Mouse (Mus musculus): ENCODE results near the gene Socs2.

The Socs2 gene

GRCm38 (mm10) chr10:95438941-95439340, 22.0 kb upstream of the Socs2 start:
- H3K4me1 ChIP-seq (replicated peaks; ENCODE audit: low read depth, low read length): peaks cover 18% of the 10 kb centered on the region
- no peak overlapping the region for H3K4me3 ChIP-seq (replicated peaks; ENCODE audit: low read length)
- no peaks in the 10 kb centered on the region for H3K27me3 ChIP-seq (ENCODE audit: insufficient read depth, low read length)
- peaks cover 12% of the 10 kb centered on the region for H3K36me3 ChIP-seq (ENCODE audit: insufficient read depth, low read length)
- H3K9me3 ChIP-seq (ENCODE audit: low read length): no peaks in the 10 kb centered on the region
- TF ChIP-seq NANOG (IDR thresholded peaks at IDR 0.05; ENCODE audit: borderline replicate concordance, low read length): no peak
- no peak for TF ChIP-seq POU5F1 (IDR thresholded peaks at IDR 0.05; ENCODE audit: borderline replicate concordance, low read length)
- TF ChIP-seq CTCF (conservative IDR thresholded peaks at IDR 0.05; ENCODE audit: low read length): no peak

- no peaks in the 10 kb centered on the region for H3K27me3 ChIP-seq (ENCODE audit: insufficient read depth, low read length)
- H3K9me3 ChIP-seq (ENCODE audit: low read length): peaks cover 25% of the 10 kb centered on the region
- no peaks in the 10 kb centered on the region for H3K36me3 ChIP-seq (ENCODE audit: insufficient read depth, low read length)
- no peaks in the 10 kb centered on the region for H3K4me1 ChIP-seq (replicated peaks; ENCODE audit: low read depth, low read length)
- TF ChIP-seq NANOG (IDR thresholded peaks at IDR 0.05; ENCODE audit: borderline replicate concordance, low read length) (no peak), CTCF (conservative IDR thresholded peaks at IDR 0.05; ENCODE audit: low read length) (no peak), POU5F1 (IDR thresholded peaks at IDR 0.05; ENCODE audit: borderline replicate concordance, low read length) (no peak)
- no peak overlapping the region for H3K4me3 ChIP-seq (replicated peaks; ENCODE audit: low read length)
Observed at GRCm38 (mm10) chr10:95430271-95430670, 13.3 kb upstream of the Socs2 start.

- no peak for TF ChIP-seq NANOG (IDR thresholded peaks at IDR 0.05; ENCODE audit: borderline replicate concordance, low read length)
- H3K4me3 ChIP-seq (replicated peaks; ENCODE audit: low read length): no peak overlapping the region
- no peaks in the 10 kb centered on the region for H3K36me3 ChIP-seq (ENCODE audit: insufficient read depth, low read length)
- peaks cover 25% of the 10 kb centered on the region for H3K9me3 ChIP-seq (ENCODE audit: low read length)
- no peaks in the 10 kb centered on the region for H3K27me3 ChIP-seq (ENCODE audit: insufficient read depth, low read length)
- H3K4me1 ChIP-seq (replicated peaks; ENCODE audit: low read depth, low read length): no peaks in the 10 kb centered on the region
Observed at GRCm38 (mm10) chr10:95429111-95429510, 12.1 kb upstream of the Socs2 start.

- peaks cover 5% of the 10 kb centered on the region for H3K9me3 ChIP-seq (ENCODE audit: low read length)
- TF ChIP-seq CTCF (conservative IDR thresholded peaks at IDR 0.05; ENCODE audit: low read length) (no peak), POU5F1 (IDR thresholded peaks at IDR 0.05; ENCODE audit: borderline replicate concordance, low read length) (no peak), NANOG (IDR thresholded peaks at IDR 0.05; ENCODE audit: borderline replicate concordance, low read length) (no peak)
Observed at GRCm38 (mm10) chr10:95426207-95427115, 9.5 kb upstream of the Socs2 start.

GRCm38 (mm10) chr10:95422681-95423080, 5.7 kb upstream of the Socs2 start:
- Histone ChIP-seq H3K36me3 (ENCODE audit: insufficient read depth, low read length) (0 out of 2 replicates have a peak, but pooled peaks cover 3% of the 10 kb centered on the region), H3K27me3 (ENCODE audit: insufficient read depth, low read length) (peaks cover 20% of the 10 kb centered on the region), H3K4me3 (replicated peaks; ENCODE audit: low read length) (no peak overlapping the region), H3K9me3 (ENCODE audit: low read length) (no peaks in the 10 kb centered on the region), H3K4me1 (replicated peaks; ENCODE audit: low read depth, low read length) (peaks cover 22% of the 10 kb centered on the region)
- no peak for TF ChIP-seq NANOG (IDR thresholded peaks at IDR 0.05; ENCODE audit: borderline replicate concordance, low read length)
- TF ChIP-seq CTCF (conservative IDR thresholded peaks at IDR 0.05; ENCODE audit: low read length): no peak
- no peak for TF ChIP-seq POU5F1 (IDR thresholded peaks at IDR 0.05; ENCODE audit: borderline replicate concordance, low read length)

More at GRCm38 (mm10) chr10:95426207-95427115, 9.5 kb upstream of the Socs2 start:
- Histone ChIP-seq H3K36me3 (ENCODE audit: insufficient read depth, low read length) (0 out of 2 replicates have a peak, but pooled peaks cover 3% of the 10 kb centered on the region), H3K27me3 (ENCODE audit: insufficient read depth, low read length) (0 out of 2 replicates have a peak, but pooled peaks cover 6% of the 10 kb centered on the region), H3K4me3 (replicated peaks; ENCODE audit: low read length) (no peak overlapping the region), H3K4me1 (replicated peaks; ENCODE audit: low read depth, low read length) (no peaks in the 10 kb centered on the region)

GRCm38 (mm10) chr10:95420284-95420683, 3.3 kb upstream of the Socs2 start:
- peaks cover 20% of the 10 kb centered on the region for H3K27me3 ChIP-seq (ENCODE audit: insufficient read depth, low read length)
- no peak overlapping the region for H3K4me3 ChIP-seq (replicated peaks; ENCODE audit: low read length)
- H3K4me1 ChIP-seq (replicated peaks; ENCODE audit: low read depth, low read length): peaks cover 28% of the 10 kb centered on the region
- H3K36me3 ChIP-seq (ENCODE audit: insufficient read depth, low read length): 0 out of 2 replicates have a peak, but pooled peaks cover 3% of the 10 kb centered on the region
- no peak for TF ChIP-seq POU5F1 (IDR thresholded peaks at IDR 0.05; ENCODE audit: borderline replicate concordance, low read length)
- no peak for TF ChIP-seq CTCF (conservative IDR thresholded peaks at IDR 0.05; ENCODE audit: low read length)
- no peak for TF ChIP-seq NANOG (IDR thresholded peaks at IDR 0.05; ENCODE audit: borderline replicate concordance, low read length)
- no peaks in the 10 kb centered on the region for H3K9me3 ChIP-seq (ENCODE audit: low read length)

- peaks cover 3% of the 10 kb centered on the region; the same call in 1 of the 2 replicates for H3K36me3 ChIP-seq (ENCODE audit: insufficient read depth, low read length)
- no peak for TF ChIP-seq CTCF (conservative IDR thresholded peaks at IDR 0.05; ENCODE audit: low read length)
- no peak for TF ChIP-seq POU5F1 (IDR thresholded peaks at IDR 0.05; ENCODE audit: borderline replicate concordance, low read length)
- TF ChIP-seq NANOG (IDR thresholded peaks at IDR 0.05; ENCODE audit: borderline replicate concordance, low read length): no peak
- H3K9me3 ChIP-seq (ENCODE audit: low read length): no peaks in the 10 kb centered on the region
- H3K27me3 ChIP-seq (ENCODE audit: insufficient read depth, low read length): peaks cover 20% of the 10 kb centered on the region
- H3K4me1 ChIP-seq (replicated peaks; ENCODE audit: low read depth, low read length): peaks cover 28% of the 10 kb centered on the region
- H3K4me3 ChIP-seq (replicated peaks; ENCODE audit: low read length): no peak overlapping the region
Observed at GRCm38 (mm10) chr10:95419726-95420125, 2.7 kb upstream of the Socs2 start.

- TF ChIP-seq POU5F1 (IDR thresholded peaks at IDR 0.05; ENCODE audit: borderline replicate concordance, low read length) (no peak), NANOG (IDR thresholded peaks at IDR 0.05; ENCODE audit: borderline replicate concordance, low read length) (no peak), CTCF (conservative IDR thresholded peaks at IDR 0.05; ENCODE audit: low read length) (no peak)
- Histone ChIP-seq H3K36me3 (ENCODE audit: insufficient read depth, low read length) (peaks cover 12% of the 10 kb centered on the region), H3K4me1 (replicated peaks; ENCODE audit: low read depth, low read length) (peaks cover 31% of the 10 kb centered on the region), H3K27me3 (ENCODE audit: insufficient read depth, low read length) (peaks cover 20% of the 10 kb centered on the region), H3K9me3 (ENCODE audit: low read length) (no peaks in the 10 kb centered on the region), H3K4me3 (replicated peaks; ENCODE audit: low read length) (no peak overlapping the region)
Observed at GRCm38 (mm10) chr10:95418631-95419030, 1.7 kb upstream of the Socs2 start.
